Mouse (Mus musculus) stomach, embryonic 16.5 days (tissue): Measurements from ENCODE around the gene Efna2. TPM values are rescaled to one million over a fixed set of nuclear protein-coding genes. Genes with fewer than 3 reads are reported as not detected.

Experiments
- ATAC-seq: fragments of 200-750 bp; cut with Nextera tagmentation; 2 replicates; pipeline ENCODE4 v1.8.0; 2017; ENCODE audit warnings: moderate number of reproducible peaks, moderate TSS enrichment; ENCODE audit not compliant: insufficient read depth, low FRiP score
- H3K27ac ChIP-seq: fragments of 300-500 bp; sonication (generic); 2 replicates; pipeline ENCODE4 v1.5.1; 2014; ENCODE audit warnings: low read length
- H3K27me3 ChIP-seq: fragments of 300-500 bp; sonication (generic); 2 replicates; pipeline ENCODE4 v1.6.1; 2014; ENCODE audit warnings: low read length, control low read depth, mixed read lengths; ENCODE audit not compliant: control insufficient read depth, insufficient read depth
- H3K36me3 ChIP-seq: fragments of 300-500 bp; sonication (generic); 2 replicates; pipeline ENCODE4 v1.6.1; 2014; ENCODE audit warnings: low read length; ENCODE audit not compliant: control insufficient read depth, insufficient read depth
- H3K4me1 ChIP-seq: fragments of 300-500 bp; sonication (generic); 2 replicates; pipeline ENCODE4 v1.6.1; 2014; ENCODE audit warnings: low read length, control low read depth, mixed read lengths; ENCODE audit not compliant: control insufficient read depth, insufficient read depth
- H3K4me2 ChIP-seq: fragments of 300-500 bp; sonication (generic); 2 replicates; pipeline ENCODE4 v1.6.1; 2014; ENCODE audit warnings: low read depth, low read length, mixed read lengths
- H3K4me3 ChIP-seq: fragments of 300-500 bp; sonication (generic); replicated peaks from 2 replicates; pipeline ENCODE4 v1.5.1; 2014; ENCODE audit warnings: mild to moderate bottlenecking, low read length
- H3K9ac ChIP-seq: fragments of 300-500 bp; sonication (generic); 2 replicates; pipeline ENCODE4 v1.6.1; 2014; ENCODE audit warnings: low read length
- H3K9me3 ChIP-seq: fragments of 300-500 bp; sonication (generic); replicated peaks from 2 replicates; pipeline ENCODE4 v1.6.1; 2016; ENCODE audit warnings: low read length, control low read depth; ENCODE audit not compliant: control insufficient read depth
- WGBS: fragments of 180-500 bp; shearing (Covaris S2); extraction: QIAGEN DNeasy Blood & Tissue Kit; methylation state at CpG from one replicate; pipeline ENCODE4 v1.1.7; 2014; 5-methylcytosine and 5-hydroxymethylcytosine counted together
- polyA plus RNA-seq: library from polyadenylated mRNA; unstranded; fragments of >200 nt; fragmentation: Nextera tagmentation; extraction: Ambion mirVana; gene quantifications from 2 replicates; pipeline ENCODE4 v1.2.1, GENCODE M21; 2015

Gene Efna2
- polyA plus RNA-seq, 1 experiment from 2014 or later = 10.5 TPM

GRCm38 (mm10) chr10:80140666-80141035, 38.6 kb upstream of the Efna2 start, which contains the start of gene Cbarp:
Gene Cbarp, minus strand, starts transcription at chr10:80140835.
- no peak for ATAC-seq
- peaks cover 3% of the 10 kb centered on the region; the same call in 1 of the 2 replicates for H3K27me3 ChIP-seq
- peaks cover 49% of the 10 kb centered on the region for H3K4me1 ChIP-seq
- peaks cover 11% of the 10 kb centered on the region; the same call in 1 of the 2 replicates for H3K36me3 ChIP-seq
- H3K4me3 ChIP-seq = peak within 1 kb of the TSS; percentile 85
- peak within 1 kb of the TSS; percentile 98 for H3K4me2 ChIP-seq
- no peaks in the 10 kb centered on the region for H3K9me3 ChIP-seq
- WGBS = 70% methylated on average over 10 of the region's 10 CpGs
- peak within 1 kb of the TSS; percentile 71 for H3K9ac ChIP-seq
- H3K27ac ChIP-seq = peak within 1 kb of the TSS; percentile 94

GRCm38 (mm10) chr10:80141243-80141642, 38.0 kb upstream of the Efna2 start:
- Histone ChIP-seq H3K9me3 (no peaks in the 10 kb centered on the region), H3K9ac (peak overlapping the region; percentile 71), H3K4me1 (peaks cover 55% of the 10 kb centered on the region), H3K4me3 (peak overlapping the region; percentile 85), H3K27me3 (peaks cover 3% of the 10 kb centered on the region; the same call in 1 of the 2 replicates), H3K4me2 (peak overlapping the region; percentile 98), H3K27ac (peak overlapping the region; percentile 94), H3K36me3 (peaks cover 13% of the 10 kb centered on the region; the same call in 1 of the 2 replicates)
- peak; percentile 75 for ATAC-seq
- 0% methylated on average over 29 of the region's 29 CpGs for WGBS

- peak overlapping the region; percentile 97 for H3K9ac ChIP-seq
- peak overlapping the region; percentile 98 for H3K4me2 ChIP-seq
- H3K9me3 ChIP-seq = no peaks in the 10 kb centered on the region
- H3K4me1 ChIP-seq = peaks cover 59% of the 10 kb centered on the region
- peak overlapping the region; percentile 94 for H3K27ac ChIP-seq
- H3K27me3 ChIP-seq = peaks cover under 1% of the 10 kb centered on the region; the same call in 1 of the 2 replicates
- H3K4me3 ChIP-seq = peak overlapping the region; percentile 85
- H3K36me3 ChIP-seq = peaks cover 13% of the 10 kb centered on the region; the same call in 1 of the 2 replicates
- under 1% methylated on average over 43 of the region's 43 CpGs for whole genome bisulfite sequencing
- peak; percentile 88 for ATAC-seq
Measured at GRCm38 (mm10) chr10:80141786-80142529, 37.3 kb upstream of the Efna2 start.

- H3K4me2 ChIP-seq = peak overlapping the region; percentile 98
- H3K36me3 ChIP-seq = peaks cover 13% of the 10 kb centered on the region; the same call in 1 of the 2 replicates
- H3K9me3 ChIP-seq = no peaks in the 10 kb centered on the region
- H3K4me3 ChIP-seq = peak overlapping the region; percentile 85
- ATAC-seq = no peak
- peak overlapping the region; percentile 97 for H3K9ac ChIP-seq
- H3K4me1 ChIP-seq = peaks cover 58% of the 10 kb centered on the region
- no peaks in the 10 kb centered on the region; the same call in 1 of the 2 replicates for H3K27me3 ChIP-seq
- WGBS = under 1% methylated on average over 15 of the region's 15 CpGs
- peak overlapping the region; percentile 94 for H3K27ac ChIP-seq
Measured at GRCm38 (mm10) chr10:80142530-80142925, 36.8 kb upstream of the Efna2 start.

GRCm38 (mm10) chr10:80143664-80144063, 35.6 kb upstream of the Efna2 start:
- no peak overlapping the region for H3K27ac ChIP-seq
- peaks cover 51% of the 10 kb centered on the region for H3K4me1 ChIP-seq
- H3K27me3 ChIP-seq = no peaks in the 10 kb centered on the region
- no peak overlapping the region for H3K4me2 ChIP-seq
- no peak overlapping the region for H3K9ac ChIP-seq
- ATAC-seq = no peak
- no peaks in the 10 kb centered on the region for H3K9me3 ChIP-seq
- WGBS = 90% methylated on average over 7 of the region's 7 CpGs
- H3K36me3 ChIP-seq = peaks cover 13% of the 10 kb centered on the region; the same call in 1 of the 2 replicates
- no peak overlapping the region for H3K4me3 ChIP-seq

- no peak overlapping the region for H3K4me3 ChIP-seq
- no peak overlapping the region for H3K4me2 ChIP-seq
- 90% methylated on average over 12 of the region's 12 CpGs for WGBS
- H3K27ac ChIP-seq = no peak overlapping the region
- peaks cover 13% of the 10 kb centered on the region; the same call in 1 of the 2 replicates for H3K36me3 ChIP-seq
- peaks cover 51% of the 10 kb centered on the region for H3K4me1 ChIP-seq
- H3K27me3 ChIP-seq = no peaks in the 10 kb centered on the region
- H3K9ac ChIP-seq = no peak overlapping the region
- no peaks in the 10 kb centered on the region for H3K9me3 ChIP-seq
- ATAC-seq = no peak
Measured at GRCm38 (mm10) chr10:80144159-80144558, 35.1 kb upstream of the Efna2 start.

- no peaks in the 10 kb centered on the region for H3K9me3 ChIP-seq
- no peak overlapping the region for H3K4me3 ChIP-seq
- 71% methylated on average over 20 of the region's 20 CpGs for WGBS
- H3K4me1 ChIP-seq = peaks cover 48% of the 10 kb centered on the region
- peak overlapping the region; percentile 93; the same call in 1 of the 2 replicates for H3K9ac ChIP-seq
- no peaks in the 10 kb centered on the region for H3K27me3 ChIP-seq
- peaks cover 13% of the 10 kb centered on the region; the same call in 1 of the 2 replicates for H3K36me3 ChIP-seq
- H3K4me2 ChIP-seq = 0 out of 2 replicates have a peak overlapping the region, but pooled peaks have one; percentile 27
- ATAC-seq = no peak
- peak overlapping the region; percentile 99 for H3K27ac ChIP-seq
Measured at GRCm38 (mm10) chr10:80144864-80145838, 34.1 kb upstream of the Efna2 start.

- no peak overlapping the region for H3K4me3 ChIP-seq
- H3K9ac ChIP-seq = peak overlapping the region; percentile 93
- H3K9me3 ChIP-seq = no peaks in the 10 kb centered on the region
- peak overlapping the region; percentile 99 for H3K27ac ChIP-seq
- H3K4me2 ChIP-seq = 0 out of 2 replicates have a peak overlapping the region, but pooled peaks have one; percentile 27
- peaks cover 13% of the 10 kb centered on the region; the same call in 1 of the 2 replicates for H3K36me3 ChIP-seq
- H3K27me3 ChIP-seq = no peaks in the 10 kb centered on the region
- ATAC-seq = no peak
- H3K4me1 ChIP-seq = peaks cover 47% of the 10 kb centered on the region
- WGBS = 68% methylated on average over 6 of the region's 6 CpGs
Measured at GRCm38 (mm10) chr10:80145896-80146295, 33.4 kb upstream of the Efna2 start.
